Mouse (Mus musculus): ENCODE results near the gene Sult5a1.

Gene Sult5a1

GRCm38 (mm10) chr8:123101735-123102685 is 56.1 kb downstream of the Sult5a1 start, which contains the start of gene Rpl13:
Gene Rpl13 (plus strand): TSS chr8:123102350.
- DNase-seq (ENCODE audit: extremely low read depth, low read depth): peak; percentile 90

- no peak for DNase-seq (ENCODE audit: extremely low read depth, low read depth)
These were observed 56.9 kb downstream of the Sult5a1 start for GRCm38 (mm10) chr8:123101244-123101643.

DNA sequence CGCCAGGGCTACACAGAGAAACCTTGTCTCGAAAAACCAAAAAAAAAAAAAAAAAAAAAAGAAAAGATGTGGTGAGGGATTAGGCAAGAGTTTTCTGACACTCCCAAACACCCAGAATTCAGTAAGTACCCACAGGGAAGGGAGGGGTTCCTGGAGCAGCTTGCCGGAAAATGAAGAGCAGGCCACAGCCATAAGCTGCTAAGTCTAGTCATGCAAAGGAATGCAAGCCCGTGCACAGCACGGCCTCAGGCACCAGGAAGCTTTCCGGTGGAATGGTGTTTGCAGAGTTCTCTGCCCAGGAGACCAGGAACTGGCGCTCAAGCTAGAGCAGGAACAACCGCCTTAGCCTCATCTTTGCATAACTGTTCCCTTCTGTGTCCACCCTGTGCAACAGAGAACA is 57.8 kb downstream of the Sult5a1 start:
- DNase-seq (ENCODE audit: extremely low read depth, low read depth): no peak

- no peak for DNase-seq (ENCODE audit: extremely low read depth, low read depth)
These were observed 60.1 kb downstream of the Sult5a1 start for GRCm38 (mm10) chr8:123097786-123098584.

GRCm38 (mm10) chr8:123097216-123097615 is 60.9 kb downstream of the Sult5a1 start:
- no peak for DNase-seq (ENCODE audit: extremely low read depth, low read depth)

Data from MEL-GATA-1-ER (cell line).